Mouse (Mus musculus) ES-E14 (cell line): ENCODE results near the gene Aanat. TPM values are rescaled to one million over a fixed set of nuclear protein-coding genes. Genes with fewer than 3 reads are reported as not detected.

Experiments used
- DNase-seq: peaks from one replicate; pipeline ENCODE4 v3.0.0-alpha.2; 2013; ENCODE audit warnings: low read depth, low spot score
- H3K27ac ChIP-seq: 2 replicates; pipeline ENCODE4 v1.5.1; 2012; ENCODE audit warnings: low read depth, mild to moderate bottlenecking, low read length, moderate library complexity, mixed read lengths; ENCODE audit not compliant: poor library complexity, insufficient read depth, severe bottlenecking
- H3K36me3 ChIP-seq: 2 replicates; pipeline ENCODE4 v1.6.1; 2012; ENCODE audit warnings: mild to moderate bottlenecking, low read length, moderate library complexity, mixed read lengths; ENCODE audit not compliant: control insufficient read depth, poor library complexity, insufficient read depth, severe bottlenecking
- H3K4me1 ChIP-seq, 2 experiments: fragments of 150-350 bp in 1 of 2; sonication (generic) in 1 of 2; 2 replicates each; pipeline ENCODE4 v1.6.1; 2012; ENCODE audit warnings: low read length in 2 of 2, mild to moderate bottlenecking in 1 of 2, mixed read lengths in 1 of 2; ENCODE audit not compliant: control insufficient read depth in 2 of 2, insufficient read depth in 2 of 2, poor library complexity in 1 of 2
- H3K4me3 ChIP-seq, 2 experiments: fragments of 150-350 bp in 1 of 2; sonication (generic) in 1 of 2; 2 replicates each; pipeline ENCODE4 v1.5.1; 2012; ENCODE audit warnings: low read length in 2 of 2, low read depth in 1 of 2, mild to moderate bottlenecking in 1 of 2, mixed read lengths in 1 of 2; ENCODE audit not compliant: insufficient read depth in 1 of 2, poor library complexity in 1 of 2, severe bottlenecking in 1 of 2
- H3K9ac ChIP-seq: 2 replicates; pipeline ENCODE4 v1.6.1; 2012; ENCODE audit warnings: low read depth, mild to moderate bottlenecking, low read length, mixed read lengths; ENCODE audit not compliant: poor library complexity, insufficient read depth, severe bottlenecking
- H3K9me3 ChIP-seq: fragments of 150-350 bp; sonication (generic); 2 replicates; pipeline ENCODE4 v1.6.1; 2012; ENCODE audit warnings: low read depth, mild to moderate bottlenecking, low read length; ENCODE audit not compliant: control insufficient read depth, insufficient read depth
- CHD2 ChIP-seq: IDR thresholded peaks from 2 replicates; pipeline ENCODE4 v1.6.1; 2014; ENCODE audit warnings: mild to moderate bottlenecking, low read depth, low read length, inconsistent platforms
- HCFC1 ChIP-seq: IDR thresholded peaks from 2 replicates; pipeline ENCODE4 v1.6.1; 2012; ENCODE audit warnings: low read length, inconsistent platforms, borderline replicate concordance; ENCODE audit not compliant: insufficient read depth
- MAFK ChIP-seq: IDR thresholded peaks from 2 replicates; pipeline ENCODE4 v1.6.1; 2014; ENCODE audit warnings: mild to moderate bottlenecking, low read depth, low read length, inconsistent platforms; ENCODE audit not compliant: insufficient read depth
- ZC3H11A ChIP-seq: IDR thresholded peaks from 2 replicates; pipeline ENCODE4 v1.6.1; 2012; ENCODE audit warnings: low read depth, mild to moderate bottlenecking, inconsistent platforms, low read length, borderline replicate concordance
- ZNF384 ChIP-seq: IDR thresholded peaks from 2 replicates; pipeline ENCODE4 v1.6.1; 2012; ENCODE audit warnings: low read depth, low read length, inconsistent platforms
- in situ Hi-C, 2 experiments: fragments of 600-800 bp; cut with MboI; formaldehyde crosslinking; loops; one replicate each; pipeline ENCODE4 v1.15.1; 2025; ENCODE audit warnings: low sequenced_read_pairs in 2 of 2, inconsistent platforms in 1 of 2; ENCODE audit not compliant: unreplicated experiment in 2 of 2
- total RNA-seq: library from RNA; depleted of rRNA; stranded (reverse); fragments of 300-350 nt; gene quantifications from 2 replicates; pipeline ENCODE4 v1.2.3, GENCODE M21; 2012

Aanat gene
- total RNA-seq, 1 experiment = 0.94 TPM

DNA sequence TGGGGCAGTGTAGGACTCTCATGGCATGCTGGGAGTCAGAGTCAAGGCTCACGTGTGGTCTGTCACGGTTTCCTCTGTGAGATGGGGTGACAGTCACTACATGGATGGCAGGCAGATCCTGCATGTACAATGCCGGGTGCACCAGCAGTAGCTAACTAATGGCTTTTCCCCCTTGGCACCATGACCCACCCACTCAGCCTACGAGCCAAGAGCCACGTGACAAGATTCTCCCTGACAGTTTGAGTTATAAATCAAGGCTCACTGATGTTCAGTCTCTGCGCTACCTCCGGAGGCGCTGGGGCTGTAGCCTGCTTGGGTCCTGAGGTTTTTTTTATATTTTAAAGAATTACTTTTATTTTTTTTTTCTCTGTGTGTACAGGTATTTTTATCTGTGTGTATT is 33.3 kb downstream of the Aanat start:
- TF ChIP-seq MAFK (no peak), HCFC1 (no peak), ZNF384 (no peak), CHD2 (no peak), ZC3H11A (no peak)
- DNase-seq = no peak
- Histone ChIP-seq H3K9me3 (no peaks in the 10 kb centered on the region), H3K36me3 (no peaks in the 10 kb centered on the region), H3K4me1 (peaks cover 10 to 52% of the 10 kb centered on the region in 2 experiments; a peak in 3 of 4 replicates), H3K9ac (no peak overlapping the region), H3K27ac (no peak overlapping the region), H3K4me3 (no peak overlapping the region)
- in situ Hi-C loops = no loop called here

DNA sequence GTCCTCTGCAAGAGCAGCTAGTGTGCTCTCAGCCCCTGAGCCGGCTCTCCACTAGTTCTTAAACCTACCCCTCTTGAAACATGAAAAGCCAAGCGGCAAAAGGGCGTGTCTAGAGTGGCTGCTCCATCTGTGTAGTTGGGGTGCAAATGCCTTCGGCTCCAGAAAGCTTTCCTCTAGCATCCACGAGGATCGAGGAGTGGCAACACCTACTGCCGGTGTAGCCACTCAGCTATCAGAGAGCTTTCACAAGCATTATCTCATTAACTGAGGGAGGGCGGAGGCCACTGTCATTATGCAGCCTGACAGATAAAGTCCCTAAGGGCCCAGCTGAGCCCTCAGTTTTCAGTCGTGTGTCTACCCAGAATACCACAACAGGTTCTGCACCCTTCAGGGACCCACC is 33.8 kb downstream of the Aanat start:
- Histone ChIP-seq H3K4me1 (peaks cover 10 to 53% of the 10 kb centered on the region in 2 experiments; a peak in 3 of 4 replicates), H3K36me3 (no peaks in the 10 kb centered on the region), H3K9ac (no peak overlapping the region), H3K4me3 (no peak overlapping the region), H3K27ac (no peak overlapping the region), H3K9me3 (no peaks in the 10 kb centered on the region)
- TF ChIP-seq ZC3H11A (no peak), MAFK (no peak), HCFC1 (no peak)
- in situ Hi-C loops = no loop called here
- no peak for DNase-seq

GRCm38 (mm10) chr11:116620559-116621253 is 34.5 kb downstream of the Aanat start:
- peaks cover 10 to 53% of the 10 kb centered on the region in 2 experiments; a peak in 3 of 4 replicates for H3K4me1 ChIP-seq

DNA sequence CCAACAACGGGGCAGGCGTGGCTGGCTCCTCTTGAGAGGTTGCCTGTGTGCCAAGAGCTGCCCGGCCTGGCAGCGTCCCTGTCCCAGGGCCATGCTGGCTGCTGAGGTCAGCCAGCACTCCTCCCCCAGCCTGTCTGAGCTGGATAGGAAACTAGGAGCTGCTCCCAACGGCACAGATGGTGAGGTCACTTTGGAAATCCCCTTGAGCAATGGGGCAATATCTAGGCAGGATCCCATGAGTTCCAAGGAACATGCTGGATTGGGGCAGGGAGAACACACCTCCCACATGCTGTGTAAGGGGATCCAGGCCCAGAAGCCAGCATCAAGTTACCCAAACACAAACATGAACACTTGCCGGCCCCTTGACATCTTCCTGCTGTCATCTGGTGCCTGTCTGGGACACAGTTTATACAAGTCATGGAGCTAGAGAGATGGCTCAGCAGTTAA is 35.0 kb downstream of the Aanat start:
- TF ChIP-seq CHD2 (no peak), HCFC1 (no peak), ZNF384 (no peak), ZC3H11A (no peak), MAFK (no peak)
- H3K4me1 ChIP-seq = peaks cover 10 to 50% of the 10 kb centered on the region in 2 experiments; a peak in 3 of 4 replicates
- no peaks in the 10 kb centered on the region for H3K9me3 ChIP-seq
- no peak overlapping the region for H3K27ac ChIP-seq
- in situ Hi-C loops = no loop called here
- DNase-seq = no peak
- H3K9ac ChIP-seq = no peak overlapping the region
- no peaks in the 10 kb centered on the region for H3K36me3 ChIP-seq
- no peak overlapping the region for H3K4me3 ChIP-seq

More at GRCm38 (mm10) chr11:116620559-116621253, 34.5 kb downstream of the Aanat start:
- H3K27ac ChIP-seq = no peak overlapping the region
- H3K4me3 ChIP-seq = no peak overlapping the region
- TF ChIP-seq MAFK (no peak), ZNF384 (no peak)
- in situ Hi-C loops = no loop called here
- no peak for DNase-seq
- no peak overlapping the region for H3K9ac ChIP-seq
- no peaks in the 10 kb centered on the region for H3K9me3 ChIP-seq
- H3K36me3 ChIP-seq = no peaks in the 10 kb centered on the region
